Comparison of ENCODE assay signal across 24 mouse cellular contexts in genomic region chr1:176289396-176289795, GRCm38 (mm10). TPM values are rescaled to one million over a fixed set of nuclear protein-coding genes. Genes with fewer than 3 reads are reported as not detected.
DNase-seq lines count a peak whose midpoint lies in the region; ATAC-seq and TF ChIP-seq lines count a peak whose summit lies in the region.
"Had no signal": no experiment of that assay in that cellular context is flagged by ENCODE, and none has a peak within 500 bp of the region (broad histone marks: within the 10 kb centered on the region; RNA-seq: fewer than 3 reads in every experiment).

No protein-coding gene starts in this region.

- H3K4me3 ChIP-seq in kidney, embryonic 14.5 days (ENCODE audit: low read length), result no peak overlapping the region
- H3K4me3 ChIP-seq in kidney, adult 2 months (ENCODE audit: insufficient read depth, low read depth, low read length), result no peak overlapping the region
- no peak overlapping the region for H3K4me3 ChIP-seq in stomach, embryonic 14.5 days (ENCODE audit: low read depth, low read length)
- no peak overlapping the region for H3K4me3 ChIP-seq in stomach, postnatal 0 days (ENCODE audit: low read depth, low read length)
- H3K4me3 ChIP-seq: embryonic facial prominence, embryonic 15.5 days; erythroblast, embryonic 14.5 days; forebrain, embryonic 10.5 days; gastrocnemius, adult 2 months; heart, embryonic 10.5 days; hindbrain, embryonic 12.5 days had no signal

- no peak overlapping the region for H3K9ac ChIP-seq in kidney, embryonic 14.5 days (ENCODE audit: low read depth, low read length)
- H3K9ac ChIP-seq in stomach, embryonic 14.5 days (replicated peaks; ENCODE audit: low read depth, low read length), result no peak overlapping the region
- no peak overlapping the region for H3K9ac ChIP-seq in stomach, postnatal 0 days (ENCODE audit: low read length)
- H3K9ac ChIP-seq: embryonic facial prominence, embryonic 15.5 days; hindbrain, embryonic 12.5 days had no signal

- H3K9me3 ChIP-seq in kidney, embryonic 14.5 days (ENCODE audit: control insufficient read depth, low read length), result no peaks in the 10 kb centered on the region
- no peaks in the 10 kb centered on the region for H3K9me3 ChIP-seq in stomach, embryonic 14.5 days (ENCODE audit: control insufficient read depth, low read depth, low read length)
- no peaks in the 10 kb centered on the region for H3K9me3 ChIP-seq in stomach, postnatal 0 days (ENCODE audit: control insufficient read depth, low read length)
- H3K9me3 ChIP-seq: embryonic facial prominence, embryonic 15.5 days; forebrain, embryonic 10.5 days; heart, embryonic 10.5 days; hindbrain, embryonic 12.5 days had no signal

- no peak for DNase-seq in kidney, adult 2 months
- DNase-seq in kidney, postnatal 10 days, result peak; percentile 39
- no peak for DNase-seq in kidney, adult 18-20 months
- no peak for DNase-seq in stomach, postnatal 0 days (ENCODE audit: low spot score)
- no peak for DNase-seq in adrenal gland, postnatal 10 days
- DNase-seq: adrenal gland, adult 2 months; adrenal gland, postnatal 36 days; cerebellum, adult 2 months; cerebellum, postnatal 10 days; embryo, embryonic 11 days; gastrocnemius, adult 2 months; gastrocnemius, postnatal 25 days; heart, postnatal 10 days; heart, postnatal 4 days had no signal

- ATAC-seq in kidney, embryonic 14.5 days (ENCODE audit: low FRiP score, low TSS enrichment), result peak; percentile 88
- peak; percentile 28; the same call in 1 of the 2 replicates for ATAC-seq in stomach, embryonic 14.5 days (ENCODE audit: insufficient number of reproducible peaks, insufficient read depth, low FRiP score, low read depth)
- no peak for ATAC-seq in stomach, postnatal 0 days (ENCODE audit: low FRiP score, low TSS enrichment)
- ATAC-seq: forebrain, embryonic 14.5 days had no signal

- no peak overlapping the region for H3K4me2 ChIP-seq in kidney, embryonic 14.5 days (replicated peaks; ENCODE audit: low read depth, low read length)
- no peak overlapping the region for H3K4me2 ChIP-seq in stomach, embryonic 14.5 days (replicated peaks; ENCODE audit: low read depth, low read length)
- no peak overlapping the region for H3K4me2 ChIP-seq in stomach, postnatal 0 days (replicated peaks; ENCODE audit: low read depth)
- H3K4me2 ChIP-seq: embryonic facial prominence, embryonic 15.5 days; hindbrain, embryonic 12.5 days had no signal

- no peak for TF ChIP-seq CTCF in kidney, adult 2 months (conservative IDR thresholded peaks at IDR 0.05; ENCODE audit: insufficient read depth, insufficient read length, low read depth, low read length)
- TF ChIP-seq CTCF in stomach, postnatal 0 days (IDR thresholded peaks at IDR 0.05; ENCODE audit: low read depth), result no peak

- no peaks in the 10 kb centered on the region for H3K36me3 ChIP-seq in kidney, embryonic 14.5 days (ENCODE audit: control insufficient read depth, insufficient read depth, low read length)
- H3K36me3 ChIP-seq in kidney, adult 2 months (ENCODE audit: control insufficient read depth, insufficient read depth, low read length), result no peaks in the 10 kb centered on the region
- no peaks in the 10 kb centered on the region for H3K36me3 ChIP-seq in stomach, embryonic 14.5 days (ENCODE audit: control insufficient read depth, insufficient read depth, low read length)
- H3K36me3 ChIP-seq in stomach, postnatal 0 days (ENCODE audit: control insufficient read depth, insufficient read depth, low read length), result no peaks in the 10 kb centered on the region
- H3K36me3 ChIP-seq: embryonic facial prominence, embryonic 15.5 days; forebrain, embryonic 10.5 days; heart, embryonic 10.5 days; hindbrain, embryonic 12.5 days had no signal

- 24% methylated on average over 5 of the region's 5 CpGs for WGBS in kidney, embryonic 14.5 days
- WGBS in kidney, adult 2 months, result 33% methylated on average over 5 of the region's 5 CpGs
- WGBS in stomach, embryonic 14.5 days, result 39% methylated on average over 5 of the region's 5 CpGs
- 43% methylated on average over 5 of the region's 5 CpGs for WGBS in stomach, postnatal 0 days

- no peaks in the 10 kb centered on the region for H3K27me3 ChIP-seq in kidney, embryonic 14.5 days (ENCODE audit: control insufficient read depth, insufficient read depth, low read length)
- H3K27me3 ChIP-seq in kidney, adult 2 months (replicated peaks; ENCODE audit: control insufficient read depth, insufficient read depth, low read length), result no peaks in the 10 kb centered on the region
- H3K27me3 ChIP-seq in stomach, embryonic 14.5 days (ENCODE audit: control insufficient read depth, insufficient read depth, low read length), result no peaks in the 10 kb centered on the region
- H3K27me3 ChIP-seq in stomach, postnatal 0 days (ENCODE audit: control insufficient read depth, insufficient read depth, low read length), result no peaks in the 10 kb centered on the region
- H3K27me3 ChIP-seq: embryonic facial prominence, embryonic 15.5 days; hindbrain, embryonic 12.5 days had no signal

- no peak for TF ChIP-seq EP300 in stomach, postnatal 0 days (optimal IDR thresholded peaks at IDR 0.05)

- H3K27ac ChIP-seq in kidney, embryonic 14.5 days (ENCODE audit: low read depth, low read length), result no peak overlapping the region
- H3K27ac ChIP-seq in kidney, adult 2 months (ENCODE audit: insufficient read depth, low read depth, low read length), result no peak overlapping the region
- H3K27ac ChIP-seq in stomach, embryonic 14.5 days (ENCODE audit: low read length), result no peak overlapping the region
- no peak overlapping the region for H3K27ac ChIP-seq in stomach, postnatal 0 days (replicated peaks)
- H3K27ac ChIP-seq: embryonic facial prominence, embryonic 15.5 days; forebrain, embryonic 10.5 days; gastrocnemius, adult 2 months; heart, embryonic 10.5 days; hindbrain, embryonic 12.5 days had no signal

- H3K4me1 ChIP-seq in kidney, embryonic 14.5 days (ENCODE audit: control insufficient read depth, insufficient read depth, low read length), result no peaks in the 10 kb centered on the region
- H3K4me1 ChIP-seq in kidney, adult 2 months (ENCODE audit: control insufficient read depth, insufficient read depth, low read length), result no peaks in the 10 kb centered on the region
- 0 out of 2 replicates have a peak, but pooled peaks cover 2% of the 10 kb centered on the region for H3K4me1 ChIP-seq in stomach, embryonic 14.5 days (ENCODE audit: control insufficient read depth, insufficient read depth, low read length)
- H3K4me1 ChIP-seq in stomach, postnatal 0 days (replicated peaks; ENCODE audit: control insufficient read depth, insufficient read depth), result no peaks in the 10 kb centered on the region
- H3K4me1 ChIP-seq: embryonic facial prominence, embryonic 15.5 days; forebrain, embryonic 10.5 days; heart, embryonic 10.5 days; hindbrain, embryonic 12.5 days had no signal

- no peak for TF ChIP-seq POLR2A in kidney, adult 2 months (IDR thresholded peaks at IDR 0.05; ENCODE audit: low read depth, low read length)

RNA-seq across cellular contexts. Expression of gene Pld5, which starts 14.3 kb away (rescaled TPM):
- polyA plus RNA-seq in kidney, embryonic 14.5 days (2014; fragmentation: Nextera tagmentation; extraction: Ambion mirVana), result 2.0 and 2.3 TPM in 2 replicates
- not detected in 2 replicates for polyA plus RNA-seq in kidney, adult 2 months (2012; rRNA removed)
- polyA plus RNA-seq in stomach, embryonic 14.5 days (2014; fragmentation: Nextera tagmentation; extraction: Ambion mirVana), result 1.2 and 1.4 TPM in 2 replicates
- polyA plus RNA-seq in stomach, postnatal 0 days (2015; fragmentation: Nextera tagmentation; extraction: Ambion mirVana), result 0.13 and 0.17 TPM in 2 replicates
- total RNA-seq in adrenal gland, postnatal 10 days (2021), result under 1 TPM; 0.73 to 0.75 TPM
- total RNA-seq: ES-E14; granulocyte monocyte progenitor cell, adult 5-6 weeks had no signal
- polyA plus RNA-seq: erythroblast, embryonic 14.5 days had no signal
